Mouse (Mus musculus) activated CD4-positive, CD25-positive, alpha-beta regulatory T cell, adult 4 months (primary cell): ENCODE measurements around the gene Lrrc2. TPM values are rescaled to one million over a fixed set of nuclear protein-coding genes. Genes with fewer than 3 reads are reported as not detected.
A peak's percentile ranks its signal among the peaks of the same experiment; 100 is the strongest.

Experiments used
- ATAC-seq: one replicate; pipeline ENCODE4 v1.8.0; 2017
- polyA plus RNA-seq, 2 experiments: library from polyadenylated mRNA; unstranded; fragments of 100-300 nt; shearing (Covaris generic); gene quantifications; one replicate each; pipeline ENCODE4 v1.2.1; 2017

Gene Lrrc2
- polyA plus RNA-seq, 2 experiments from 2014 or later, result 0.13 to 0.58 TPM

DNA sequence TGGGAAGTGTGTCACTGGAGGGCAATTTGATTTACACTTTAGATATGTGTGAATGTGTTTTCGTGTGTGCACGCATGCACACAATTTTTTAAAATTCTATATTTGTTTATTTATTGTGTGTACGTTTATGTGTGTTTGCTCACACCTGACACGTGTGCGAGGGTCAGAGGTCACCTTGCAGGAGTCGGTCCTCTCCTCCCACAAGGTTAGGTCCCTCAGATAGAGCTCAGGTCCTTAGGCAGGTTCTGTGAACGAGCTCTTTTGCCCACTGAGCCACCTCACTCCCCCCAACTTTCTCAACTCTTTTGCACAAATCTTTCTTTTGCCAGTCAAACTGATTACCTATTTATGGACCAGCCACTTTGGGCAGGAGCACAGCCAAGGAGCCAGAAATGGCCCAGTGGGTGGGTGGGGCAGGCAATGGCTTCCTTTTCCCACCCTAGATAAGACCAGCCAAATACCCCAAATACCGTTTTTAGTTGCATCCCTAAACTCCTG, 2.5 kb upstream of the Lrrc2 start:
- ATAC-seq, result no peak

DNA sequence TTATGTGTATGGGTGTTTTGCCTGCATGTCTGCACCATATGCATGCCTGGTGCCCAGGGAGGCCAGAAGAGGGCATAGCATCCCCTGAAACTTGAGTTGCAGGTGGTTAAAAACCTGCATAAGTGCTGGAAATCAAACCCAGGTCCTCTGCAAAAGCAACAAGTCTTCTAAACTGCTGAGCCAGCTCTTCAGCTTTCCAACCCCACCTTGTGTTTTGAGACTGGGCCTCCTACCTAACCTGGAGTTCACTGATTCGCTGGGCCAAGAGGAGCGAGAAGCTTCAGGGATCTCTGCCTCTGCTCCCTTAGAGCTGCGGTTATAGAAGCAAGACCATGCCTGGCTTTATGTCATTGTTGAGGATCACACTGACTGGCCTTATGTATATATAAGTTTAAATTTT, 1.2 kb upstream of the Lrrc2 start:
- ATAC-seq, result no peak

- no peak for ATAC-seq
These were observed 521 bp downstream of the Lrrc2 start for GRCm38 (mm10) chr9:110951866-110952265.

- ATAC-seq, result no peak
These were observed 1.1 kb downstream of the Lrrc2 start for GRCm38 (mm10) chr9:110952398-110952797.

GRCm38 (mm10) chr9:110952931-110953549, 1.7 kb downstream of the Lrrc2 start:
- ATAC-seq, result no peak

GRCm38 (mm10) chr9:110953550-110954461, 2.5 kb downstream of the Lrrc2 start:
- ATAC-seq, result peak; percentile 52

DNA sequence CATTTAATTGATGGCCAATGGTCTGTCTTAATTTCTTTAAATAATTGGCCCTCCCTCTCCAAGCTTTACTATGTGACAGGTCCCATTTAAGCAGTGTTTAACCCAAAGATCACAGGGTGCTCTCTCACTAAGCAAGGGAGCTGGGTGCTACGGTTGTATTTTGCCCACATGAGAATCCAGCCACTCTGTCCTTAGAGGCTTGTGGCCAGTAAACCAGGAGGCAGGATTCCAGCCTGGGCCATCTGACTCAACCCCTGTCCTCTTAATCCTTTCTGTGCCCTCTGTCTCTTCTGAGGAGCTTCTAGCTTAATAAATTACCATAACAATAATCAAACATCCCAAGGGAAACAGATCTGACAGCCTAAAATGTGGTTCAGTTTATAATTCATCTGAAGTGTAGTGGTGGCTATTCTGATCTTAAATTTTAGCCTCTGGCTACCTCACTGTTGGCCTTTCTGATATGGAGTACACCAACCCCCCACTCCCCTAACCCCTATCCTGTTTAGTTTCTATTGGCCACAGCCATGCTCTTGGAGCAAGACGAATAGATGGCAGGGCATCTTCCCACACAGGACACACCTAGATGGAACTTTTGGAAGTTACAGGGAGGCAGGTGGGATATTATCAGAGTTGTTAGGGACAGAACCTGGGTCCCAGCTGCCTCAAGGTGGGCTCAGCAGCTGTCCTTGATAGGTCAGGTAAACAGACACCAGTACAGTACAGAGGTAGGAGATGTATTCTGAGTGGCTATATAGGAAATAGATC, 3.5 kb downstream of the Lrrc2 start:
- no peak for ATAC-seq

- ATAC-seq, result no peak
These were observed 4.6 kb downstream of the Lrrc2 start for GRCm38 (mm10) chr9:110955962-110956361.

GRCm38 (mm10) chr9:110959669-110960068, 8.3 kb downstream of the Lrrc2 start:
- no peak for ATAC-seq

DNA sequence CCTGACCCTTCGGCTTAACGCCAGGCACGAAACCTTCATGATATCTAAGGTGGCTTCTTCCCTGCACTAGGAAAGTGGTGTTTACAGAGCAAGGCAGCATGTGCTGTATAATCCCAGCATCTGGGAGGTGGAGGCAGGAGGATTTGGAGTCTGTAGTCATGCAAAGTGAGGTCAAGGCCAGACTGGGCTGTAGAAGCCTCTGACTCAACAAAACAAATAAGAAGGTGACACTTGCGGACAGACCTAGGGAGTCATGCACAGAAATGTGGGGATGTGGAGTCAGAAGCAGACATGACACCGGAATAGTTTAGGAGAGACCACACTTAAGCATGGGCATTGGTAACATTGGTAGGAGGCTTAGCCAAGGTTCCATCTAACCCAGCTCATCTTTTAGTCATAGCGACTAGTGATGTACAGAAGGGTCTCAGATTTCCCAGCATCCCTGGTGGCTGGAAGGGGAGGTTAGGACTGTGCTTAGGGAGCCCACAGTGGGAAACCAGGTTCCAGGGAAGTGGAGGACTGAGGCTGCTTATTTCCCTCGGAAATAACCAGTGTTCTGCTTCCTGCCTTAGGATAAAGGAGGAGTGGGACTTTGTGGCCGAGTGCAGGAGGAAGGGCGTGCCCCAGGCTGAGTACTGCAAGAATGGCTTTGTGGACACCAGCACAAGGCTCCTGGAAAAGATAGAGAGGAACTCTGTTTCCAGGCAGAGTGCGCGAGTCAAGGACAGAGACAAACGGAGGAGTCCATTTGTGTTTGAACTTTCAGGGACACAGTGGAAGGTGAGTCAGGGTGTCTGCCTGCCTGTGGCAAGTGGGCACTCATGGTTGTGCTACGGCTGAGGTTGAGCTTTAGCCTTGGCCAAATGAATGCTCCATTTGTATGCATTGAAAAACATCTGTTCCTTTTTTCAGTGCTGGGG, 9.1 kb downstream of the Lrrc2 start:
- ATAC-seq, result no peak

GRCm38 (mm10) chr9:110961386-110961785, 10.0 kb downstream of the Lrrc2 start:
- no peak for ATAC-seq

GRCm38 (mm10) chr9:110963566-110964115, 12.3 kb downstream of the Lrrc2 start:
- ATAC-seq, result no peak

DNA sequence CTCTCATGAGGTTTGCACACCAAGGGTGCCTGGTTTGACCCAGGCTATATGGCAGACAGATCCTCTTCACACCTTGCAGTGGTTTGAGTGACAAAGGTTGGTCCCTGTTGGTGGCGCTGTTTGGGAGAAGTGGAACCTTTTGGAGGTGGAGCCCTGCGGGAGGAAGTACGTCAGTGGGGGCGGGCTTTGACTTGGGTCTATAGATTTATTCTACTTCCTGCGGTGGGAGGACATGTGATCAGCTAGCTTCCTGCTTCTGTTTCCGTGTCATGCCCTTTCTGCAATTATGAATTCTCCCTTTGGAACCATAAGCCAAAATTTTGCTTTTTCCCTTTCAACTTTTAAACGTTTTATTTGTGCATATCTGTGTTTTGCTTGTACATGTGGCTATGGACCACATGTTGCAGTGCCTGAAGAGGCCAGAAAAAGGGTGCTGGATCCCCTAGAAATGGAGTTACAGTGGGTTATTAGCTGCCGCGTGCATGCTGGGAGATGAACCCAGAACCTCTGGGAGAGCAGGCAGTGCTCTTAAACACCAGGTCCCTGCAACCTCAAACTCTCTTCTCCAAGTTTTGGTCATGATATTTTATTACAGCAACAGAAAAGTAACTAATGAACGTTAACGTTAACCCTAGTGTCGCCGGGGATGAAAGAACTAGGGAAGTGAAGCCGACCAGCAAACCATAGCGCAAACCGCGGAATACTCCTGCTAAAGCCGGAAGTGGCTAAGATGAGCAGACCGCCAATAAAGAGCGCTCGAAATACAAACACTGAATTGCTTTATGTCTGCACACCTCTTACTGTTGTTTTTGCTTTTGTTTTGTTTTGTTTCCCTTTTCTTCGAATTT, 13.9 kb downstream of the Lrrc2 start:
- ATAC-seq, result no peak

GRCm38 (mm10) chr9:110965910-110966231, 14.5 kb downstream of the Lrrc2 start:
- no peak for ATAC-seq

- no peak for ATAC-seq
These were observed 28.1 kb downstream of the Lrrc2 start for GRCm38 (mm10) chr9:110979411-110979810.

DNA sequence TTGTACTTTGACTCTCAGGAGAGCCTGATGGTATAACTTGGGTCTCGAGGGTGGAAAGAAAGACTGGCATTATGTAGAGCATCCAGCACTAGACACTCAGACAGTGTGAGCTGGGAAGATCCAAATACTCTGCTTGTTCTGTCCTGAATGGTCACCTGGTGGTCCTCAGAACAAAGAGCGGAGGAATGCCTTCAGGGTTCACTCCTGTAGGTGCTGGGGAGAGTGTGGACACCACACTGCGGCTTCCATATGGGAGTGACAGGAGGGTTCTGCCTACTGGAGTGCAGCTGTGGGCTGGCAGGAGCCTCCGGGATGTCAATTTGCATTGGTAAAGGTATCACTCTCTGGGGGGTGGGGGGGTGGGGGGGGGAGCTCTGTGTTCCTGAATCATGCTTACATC, 31.0 kb downstream of the Lrrc2 start:
- ATAC-seq, result no peak

- no peak for ATAC-seq
These were observed 32.8 kb downstream of the Lrrc2 start for GRCm38 (mm10) chr9:110984096-110984495.

- no peak for ATAC-seq
These were observed 34.2 kb downstream of the Lrrc2 start for GRCm38 (mm10) chr9:110985541-110985940.

DNA sequence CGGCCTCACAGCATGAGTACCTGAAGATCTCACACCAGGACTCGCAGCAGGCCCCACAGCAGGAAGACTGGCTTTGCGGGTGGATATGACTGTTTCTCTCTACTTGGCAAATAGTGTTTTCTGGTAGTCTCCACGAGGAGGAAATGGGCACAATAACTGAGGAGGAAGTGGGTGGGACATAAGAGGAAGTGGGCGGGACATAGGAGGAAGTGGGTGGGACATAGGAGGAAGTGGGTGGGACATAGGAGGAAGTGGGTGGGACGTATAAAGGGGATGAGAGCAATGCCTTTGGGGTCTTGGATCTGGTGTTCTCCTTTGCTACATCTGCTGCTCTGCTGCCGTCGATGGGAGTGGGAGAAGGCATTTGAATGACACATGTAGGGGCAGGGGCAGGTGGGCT, 34.6 kb downstream of the Lrrc2 start:
- ATAC-seq, result no peak

DNA sequence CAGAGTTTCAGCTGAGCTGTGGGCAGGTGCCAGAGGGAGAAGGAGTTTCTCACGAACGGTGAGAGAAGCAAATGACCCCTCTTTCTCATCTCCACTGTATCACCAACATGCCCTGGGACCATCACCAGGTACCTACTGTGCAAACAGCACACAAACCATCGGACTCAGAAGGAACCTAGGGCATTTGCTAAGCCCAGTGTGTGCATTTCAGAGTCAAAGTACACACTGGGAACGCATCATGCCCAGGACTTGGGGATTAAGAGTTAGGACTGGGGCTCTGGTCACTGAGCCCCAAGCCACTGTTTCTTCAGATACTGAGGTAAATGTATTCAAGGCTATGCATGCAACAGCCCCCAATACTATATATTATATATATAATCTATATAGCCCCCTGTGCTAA, 36.0 kb downstream of the Lrrc2 start:
- ATAC-seq, result no peak

- no peak for ATAC-seq
These were observed 36.7 kb downstream of the Lrrc2 start for GRCm38 (mm10) chr9:110988078-110988477.
